Mouse (Mus musculus): Measurements from ENCODE around the gene Glb1l2. TPM values are rescaled to one million over a fixed set of nuclear protein-coding genes. Genes with fewer than 3 reads are reported as not detected.

Gene Glb1l2
- total RNA-seq, 2 experiments from 2014 or later, result not detected

GRCm38 (mm10) chr9:26733986-26734385 lies 72.3 kb downstream of the Glb1l2 start:
- ATAC-seq (replicated peaks; ENCODE audit: low FRiP score, low TSS enrichment, poor library complexity, severe bottlenecking), result no peak

GRCm38 (mm10) chr9:26733206-26733891 lies 72.9 kb downstream of the Glb1l2 start, which contains the start of gene B3gat1:
Gene B3gat1, plus strand, starts transcription at chr9:26733728.
- no peak for ATAC-seq (replicated peaks; ENCODE audit: low FRiP score, low TSS enrichment, poor library complexity, severe bottlenecking)

- no peak for ATAC-seq (replicated peaks; ENCODE audit: low FRiP score, low TSS enrichment, poor library complexity, severe bottlenecking)
These were observed 77.7 kb downstream of the Glb1l2 start for GRCm38 (mm10) chr9:26728556-26728955.

- ATAC-seq (replicated peaks; ENCODE audit: low FRiP score, low TSS enrichment, poor library complexity, severe bottlenecking), result no peak
These were observed 78.8 kb downstream of the Glb1l2 start for GRCm38 (mm10) chr9:26727445-26727844.

GRCm38 (mm10) chr9:26725709-26726108 lies 80.6 kb downstream of the Glb1l2 start:
- ATAC-seq (replicated peaks; ENCODE audit: low FRiP score, low TSS enrichment, poor library complexity, severe bottlenecking), result no peak

GRCm38 (mm10) chr9:26721771-26722170 lies 84.5 kb downstream of the Glb1l2 start:
- ATAC-seq (replicated peaks; ENCODE audit: low FRiP score, low TSS enrichment, poor library complexity, severe bottlenecking), result no peak

- no peak for ATAC-seq (replicated peaks; ENCODE audit: low FRiP score, low TSS enrichment, poor library complexity, severe bottlenecking)
These were observed 87.9 kb downstream of the Glb1l2 start for GRCm38 (mm10) chr9:26718388-26718787.

Other genes starting within 250 kb of the Glb1l2 start
- not detected in 2 replicates for gene B3gat1, start 72.7 kb downstream of the Glb1l2 start, total RNA-seq (2014; fragmentation: Nextera tagmentation)
- not detected in 2 replicates for gene B3gat1, start 72.7 kb downstream of the Glb1l2 start, total RNA-seq (2017)
- not detected in 2 replicates for gene Glb1l3, start 54.4 kb upstream of the Glb1l2 start, total RNA-seq (2014; fragmentation: Nextera tagmentation)
- not detected in 2 replicates for gene Glb1l3, start 54.4 kb upstream of the Glb1l2 start, total RNA-seq (2017)
- gene Gm1110, start 116.6 kb upstream of the Glb1l2 start, total RNA-seq (2014; fragmentation: Nextera tagmentation), result not detected in 2 replicates
- gene Gm1110, start 116.6 kb upstream of the Glb1l2 start, total RNA-seq (2017), result not detected in 2 replicates
- 7.9 and 10.0 TPM in 2 replicates for gene Acad8, start 193.1 kb upstream of the Glb1l2 start, total RNA-seq (2014; fragmentation: Nextera tagmentation)
- gene Acad8, start 193.1 kb upstream of the Glb1l2 start, total RNA-seq (2017), result 9.1 and 10.9 TPM in 2 replicates
- 90.3 and 94.1 TPM in 2 replicates for gene Thyn1, start 193.2 kb upstream of the Glb1l2 start, total RNA-seq (2014; fragmentation: Nextera tagmentation)
- gene Thyn1, start 193.2 kb upstream of the Glb1l2 start, total RNA-seq (2017), result 79.3 and 95.5 TPM in 2 replicates
- 24.5 and 29.6 TPM in 2 replicates for gene Vps26b, start 223.6 kb upstream of the Glb1l2 start, total RNA-seq (2014; fragmentation: Nextera tagmentation)
- 33.4 and 34.7 TPM in 2 replicates for gene Vps26b, start 223.6 kb upstream of the Glb1l2 start, total RNA-seq (2017)
- gene Ncapd3, start 223.7 kb upstream of the Glb1l2 start, total RNA-seq (2014; fragmentation: Nextera tagmentation), result 69.3 and 79.4 TPM in 2 replicates
- gene Ncapd3, start 223.7 kb upstream of the Glb1l2 start, total RNA-seq (2017), result 47.9 and 52.1 TPM in 2 replicates

Data from megakaryocyte-erythroid progenitor cell, adult 5-6 weeks (primary cell).